Mouse (Mus musculus) heart, postnatal 14 days (tissue): ENCODE results near the gene Gm13285. TPM values are rescaled to one million over a fixed set of nuclear protein-coding genes. Genes with fewer than 3 reads are reported as not detected.
A peak's percentile ranks its signal among the peaks of the same experiment; 100 is the strongest.
"Not testable (repeated sequence)": the region's sequence is repeated elsewhere in the genome, so short reads cannot be mapped to it uniquely, and the experiment has no call there.

Experiments used
- DNase-seq, 2 experiments: peaks; one replicate each; pipeline ENCODE4 v3.0.0; 2021 to 2022
- intact Hi-C: fragments of 180-260 bp; cut with DNase I; formaldehyde crosslinking; loops from one replicate; pipeline ENCODE4 v1.15.1; 2025
- long read RNA-seq, 2 experiments: library from polyadenylated mRNA; stranded (forward); transcript quantifications; one replicate each; pipeline ENCODE4 v2.0.0; 2021
- total RNA-seq, 2 experiments: library from RNA; stranded (reverse); gene quantifications; 2 replicates each; pipeline ENCODE4 v1.2.3; 2021

Gm13285 gene
- under 1 TPM; 0.19 to 0.22 TPM for total RNA-seq
- long read RNA-seq, experiment 1 = 0 reads
- long read RNA-seq, experiment 2 = 0 reads

- intact Hi-C loops = not testable (repeated sequence)
These were observed at the start of gene Gm13285 for GRCm38 (mm10) chr4:88799365-88799764. Gene Gm13285 (plus strand): TSS chr4:88799665.

DNA sequence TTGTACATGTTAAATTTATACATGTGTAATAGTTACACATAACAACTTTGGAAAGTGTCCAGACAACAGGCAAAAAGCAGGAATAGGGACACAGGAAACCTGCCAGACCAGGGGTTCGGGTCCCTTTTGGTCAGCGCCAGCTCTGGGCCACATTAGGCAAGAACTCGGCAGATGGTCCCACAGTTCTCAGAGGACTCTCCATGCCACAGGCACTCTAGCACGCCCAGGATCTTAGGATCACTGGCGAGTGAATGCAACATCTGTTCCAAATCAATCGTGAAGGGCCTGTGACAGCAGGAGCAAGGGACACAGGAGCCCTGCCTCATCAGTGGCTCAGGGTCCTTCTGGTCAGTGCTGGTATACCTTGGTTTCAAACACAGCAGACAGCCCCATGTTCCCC is 49.5 kb upstream of the Gm13285 start:
- DNase-seq = no peak
- intact Hi-C loops = no loop called here

More at GRCm38 (mm10) chr4:88799365-88799764, at the start of gene Gm13285:
- DNase-seq = not testable (repeated sequence)

GRCm38 (mm10) chr4:88754818-88755340 is 44.6 kb upstream of the Gm13285 start, which contains the start of gene Gm13271:
Gene Gm13271 (plus strand): TSS chr4:88754868.
- peak; percentile 66 to 71 for DNase-seq
- intact Hi-C loops = not testable (repeated sequence)

DNA sequence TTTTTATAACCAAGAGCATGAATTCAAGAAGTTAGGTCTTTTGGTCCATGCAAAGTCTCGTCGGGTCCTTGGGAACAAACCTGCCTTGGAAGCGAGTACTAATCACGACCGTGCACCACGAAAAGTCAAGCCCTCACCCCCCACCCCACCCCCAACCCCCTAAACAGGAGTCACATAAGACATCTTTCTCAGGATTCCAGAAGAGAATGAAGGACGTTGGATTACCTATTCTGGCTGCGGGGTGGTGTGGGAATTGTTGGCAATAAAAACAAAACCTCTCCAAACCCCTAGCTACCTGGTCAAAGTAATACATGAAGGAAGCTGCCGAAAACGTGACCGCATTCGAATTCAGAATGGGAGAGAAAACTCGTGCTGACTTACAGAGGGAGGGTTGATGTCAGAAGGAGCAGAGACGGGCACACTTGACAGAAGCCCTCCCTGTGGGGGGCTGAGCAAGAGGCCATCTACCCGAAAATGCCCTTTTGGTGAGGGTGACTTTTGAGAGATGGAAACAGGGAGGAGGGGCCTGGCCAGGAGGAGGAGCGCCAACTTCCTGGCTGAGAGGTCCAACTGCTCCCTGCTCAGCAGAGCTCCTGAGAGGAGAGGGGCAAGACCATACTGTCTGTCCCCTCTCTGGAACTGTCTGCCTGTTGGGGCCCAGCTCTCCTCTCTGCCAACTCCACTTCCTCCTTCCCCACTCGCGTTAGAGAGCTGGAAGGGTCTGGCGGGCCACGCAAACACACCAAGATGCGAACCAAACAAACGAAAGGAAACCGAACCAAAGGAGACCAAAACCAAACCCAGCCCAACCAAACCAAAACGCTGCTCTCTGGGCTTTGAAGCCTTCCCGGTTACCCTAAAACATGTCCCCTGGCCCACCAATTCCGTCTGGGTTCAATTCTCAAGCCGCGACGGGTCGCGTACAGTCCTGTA is 42.6 kb upstream of the Gm13285 start:
- DNase-seq = peak in 1 of 2 experiments; percentile 9
- intact Hi-C loops = not testable (repeated sequence)

- intact Hi-C loops = not testable (repeated sequence)
- peak; percentile 87 to 89 for DNase-seq
These were observed 41.8 kb upstream of the Gm13285 start for GRCm38 (mm10) chr4:88757628-88758031.

DNA sequence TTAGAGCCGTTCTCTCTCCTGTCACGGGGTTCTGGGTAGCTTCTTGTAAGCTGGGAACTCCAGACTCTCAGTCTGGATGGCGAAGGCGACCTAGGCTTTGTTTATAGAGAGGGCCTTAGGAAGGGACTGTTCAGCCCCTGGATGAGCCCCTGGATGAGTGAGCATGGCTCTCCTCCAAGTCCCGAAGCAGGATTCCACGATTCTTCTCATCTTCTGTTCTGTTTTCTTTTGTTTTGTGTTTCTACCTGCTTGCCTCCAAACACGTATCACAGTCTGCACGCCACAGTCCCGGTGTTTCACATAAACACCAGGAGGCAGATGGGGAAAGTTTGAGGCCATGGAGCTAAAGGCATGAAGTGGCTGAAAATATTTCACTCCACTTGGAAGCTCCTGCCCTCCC is 40.7 kb upstream of the Gm13285 start:
- intact Hi-C loops, DNase-seq: not testable (repeated sequence)

DNA sequence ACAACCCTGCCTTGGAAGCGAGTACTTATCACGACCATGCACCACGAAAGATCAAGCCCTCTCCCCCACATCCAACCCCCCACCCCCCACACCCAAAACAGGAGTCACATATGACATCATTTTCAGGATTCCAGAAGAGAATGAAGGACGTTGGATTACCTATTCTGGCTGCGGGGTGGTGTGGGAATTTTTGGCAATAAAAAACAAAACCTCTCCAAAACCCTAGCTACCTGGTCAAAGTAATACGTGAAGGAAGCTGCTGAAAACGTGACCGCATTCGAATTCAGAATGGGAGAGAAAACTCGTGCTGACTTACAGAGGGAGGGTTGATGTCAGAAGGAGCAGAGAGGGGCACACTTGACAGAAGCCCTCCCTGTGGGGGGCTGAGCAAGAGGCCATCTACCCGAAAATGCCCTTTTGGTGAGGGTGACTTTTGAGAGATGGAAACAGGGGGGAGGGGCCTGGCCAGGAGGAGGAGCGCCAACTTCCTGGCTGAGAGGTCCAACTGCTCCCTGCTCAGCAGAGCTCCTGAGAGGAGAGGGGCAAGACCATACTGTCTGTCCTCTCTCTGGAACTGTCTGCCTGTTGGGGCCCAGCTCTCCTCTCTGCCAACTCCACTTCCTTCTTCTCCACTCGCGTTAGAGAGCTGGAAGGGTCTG is 39.7 kb upstream of the Gm13285 start, which contains the start of gene Gm13283:
TSS of gene Gm13283 (plus strand) at position 510 of the 659 bp plus-strand sequence.
- intact Hi-C loops = not testable (repeated sequence)
- peak; percentile 26 to 28 for DNase-seq

GRCm38 (mm10) chr4:88760431-88760830 is 39.0 kb upstream of the Gm13285 start:
- intact Hi-C loops = not testable (repeated sequence)
- peak; percentile 82 to 83 for DNase-seq

DNA sequence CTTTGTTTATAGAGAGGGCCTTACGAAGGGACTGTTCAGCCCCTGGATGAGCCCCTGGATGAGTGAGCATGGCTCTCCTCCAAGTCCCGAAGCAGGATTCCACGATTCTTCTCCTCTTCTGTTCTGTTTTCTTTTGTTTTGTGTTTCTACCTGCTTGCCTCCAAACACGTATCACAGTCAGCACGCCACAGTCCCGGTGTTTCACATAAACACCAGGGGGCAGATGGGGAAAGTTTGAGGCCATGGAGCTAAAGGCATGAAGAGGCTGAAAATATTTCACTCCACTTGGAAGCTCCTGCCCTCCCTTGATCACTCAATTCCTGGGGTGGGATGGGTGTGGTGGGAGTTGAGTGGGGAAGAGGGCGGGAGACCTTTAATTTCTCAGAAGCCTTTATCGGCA is 37.7 kb upstream of the Gm13285 start:
- intact Hi-C loops = not testable (repeated sequence)

GRCm38 (mm10) chr4:88762341-88762740 is 37.1 kb upstream of the Gm13285 start:
- intact Hi-C loops = not testable (repeated sequence)
- DNase-seq = peak in 1 of 2 experiments; percentile 10

More for the DNA sequence above, 37.7 kb upstream of the Gm13285 start:
- DNase-seq = peak; percentile 57 to 67

- intact Hi-C loops = not testable (repeated sequence)
- DNase-seq = peak; percentile 55 to 59
These were observed 36.0 kb upstream of the Gm13285 start for GRCm38 (mm10) chr4:88763384-88764018.

GRCm38 (mm10) chr4:88773534-88773933 is 25.9 kb upstream of the Gm13285 start, which contains the start of gene Gm13290:
Gene Gm13290 (plus strand): TSS chr4:88773834.
- DNase-seq, intact Hi-C loops: not testable (repeated sequence)

DNA sequence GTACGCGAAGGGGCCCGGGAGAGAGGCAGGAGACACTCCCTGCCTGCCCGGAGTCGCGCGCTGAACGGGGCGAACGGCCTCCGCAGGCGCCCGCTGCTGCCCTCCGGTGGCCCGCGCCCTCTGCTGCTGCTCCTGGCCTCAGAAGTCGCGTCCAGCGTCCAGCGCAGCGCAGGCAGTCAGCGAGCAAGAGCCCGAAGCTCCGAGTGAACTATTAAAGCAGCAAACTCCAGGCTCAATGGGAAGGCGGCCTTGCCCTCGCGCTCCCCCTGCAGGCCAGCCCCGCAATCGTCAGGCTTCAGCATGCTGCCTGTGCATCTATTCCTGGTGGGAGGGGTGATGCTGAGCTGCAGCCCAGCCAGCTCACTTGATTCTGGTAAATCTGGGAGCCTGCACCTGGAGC is 22.8 kb upstream of the Gm13285 start, which contains the start of gene Gm13289:
TSS of gene Gm13289 (plus strand) at position 301 of the 400 bp plus-strand sequence.
- intact Hi-C loops, DNase-seq: not testable (repeated sequence)

GRCm38 (mm10) chr4:88779550-88779949 is 19.9 kb upstream of the Gm13285 start, which contains the start of gene Gm13272:
Gene Gm13272 (plus strand): TSS chr4:88779850.
- DNase-seq, intact Hi-C loops: not testable (repeated sequence)

- intact Hi-C loops, DNase-seq: not testable (repeated sequence)
These were observed 19.1 kb upstream of the Gm13285 start for GRCm38 (mm10) chr4:88780320-88780719.

DNA sequence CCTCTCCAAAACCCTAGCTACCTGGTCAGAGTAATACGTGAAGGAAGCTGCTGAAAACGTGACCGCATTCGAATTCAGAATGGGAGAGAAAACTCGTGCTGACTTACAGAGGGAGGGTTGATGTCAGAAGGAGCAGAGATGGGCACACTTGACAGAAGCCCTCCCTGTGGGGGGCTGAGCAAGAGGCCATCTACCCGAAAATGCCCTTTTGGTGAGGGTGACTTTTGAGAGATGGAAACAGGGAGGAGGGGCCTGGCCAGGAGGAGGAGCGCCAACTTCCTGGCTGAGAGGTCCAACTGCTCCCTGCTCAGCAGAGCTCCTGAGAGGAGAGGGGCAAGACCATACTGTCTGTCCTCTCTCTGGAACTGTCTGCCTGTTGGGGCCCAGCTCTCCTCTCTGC is 17.6 kb upstream of the Gm13285 start, which contains the start of gene Ifnz:
TSS of gene Ifnz (plus strand) at position 301 of the 400 bp plus-strand sequence.
- intact Hi-C loops = not testable (repeated sequence)

DNA sequence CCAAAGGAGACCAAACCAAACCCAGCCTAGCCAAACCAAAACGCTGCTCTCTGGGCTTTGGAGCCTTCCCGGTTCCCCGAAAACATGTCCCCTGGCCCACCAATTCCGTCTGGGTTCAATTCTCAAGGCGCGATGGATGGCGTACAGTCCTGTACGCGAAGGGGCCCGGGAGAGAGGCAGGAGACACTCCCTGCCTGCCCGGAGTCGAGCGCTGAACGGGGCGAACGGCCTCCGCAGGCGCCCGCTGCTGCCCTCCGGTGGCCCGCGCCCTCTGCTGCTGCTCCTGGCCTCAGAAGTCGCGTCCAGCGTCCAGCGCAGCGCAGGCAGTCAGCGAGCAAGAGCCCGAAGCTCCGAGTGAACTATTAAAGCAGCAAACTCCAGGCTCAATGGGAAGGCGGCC is 17.1 kb upstream of the Gm13285 start:
- intact Hi-C loops = not testable (repeated sequence)
- peak; percentile 26 to 37 for DNase-seq

More for the DNA sequence above, 17.6 kb upstream of the Gm13285 start, which contains the start of gene Ifnz:
- not testable (repeated sequence) for DNase-seq

DNA sequence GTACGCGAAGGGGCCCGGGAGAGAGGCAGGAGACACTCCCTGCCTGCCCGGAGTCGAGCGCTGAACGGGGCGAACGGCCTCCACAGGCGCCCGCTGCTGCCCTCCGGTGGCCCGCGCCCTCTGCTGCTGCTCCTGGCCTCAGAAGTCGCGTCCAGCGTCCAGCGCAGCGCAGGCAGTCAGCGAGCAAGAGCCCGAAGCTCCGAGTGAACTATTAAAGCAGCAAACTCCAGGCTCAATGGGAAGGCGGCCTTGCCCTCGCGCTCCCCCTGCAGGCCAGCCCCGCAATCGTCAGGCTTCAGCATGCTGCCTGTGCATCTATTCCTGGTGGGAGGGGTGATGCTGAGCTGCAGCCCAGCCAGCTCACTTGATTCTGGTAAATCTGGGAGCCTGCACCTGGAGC is 14.1 kb upstream of the Gm13285 start, which contains the start of gene Gm13276:
TSS of gene Gm13276 (plus strand) at position 301 of the 400 bp plus-strand sequence.
- DNase-seq = not testable (repeated sequence)

GRCm38 (mm10) chr4:88788402-88788801 is 11.1 kb upstream of the Gm13285 start, which contains the start of gene Gm13277:
Gene Gm13277 (plus strand): TSS chr4:88788632.
- intact Hi-C loops = not testable (repeated sequence)
- peak; percentile 65 to 73 for DNase-seq

More for the DNA sequence above, 14.1 kb upstream of the Gm13285 start, which contains the start of gene Gm13276:
- intact Hi-C loops = not testable (repeated sequence)
